Mouse (Mus musculus) testis, adult 2 months (tissue): ENCODE results near the gene Asb7.

Experiments
- CTCF ChIP-seq: fragments of 200-500 bp; IDR thresholded peaks from 2 replicates; pipeline ENCODE4 v1.5.1; 2012; ENCODE audit warnings: low read depth, mild to moderate bottlenecking, inconsistent platforms, low read length, moderate library complexity; ENCODE audit not compliant: control insufficient read depth, insufficient read depth, insufficient replicate concordance
- POLR2A ChIP-seq: fragments of 200-500 bp; IDR thresholded peaks from 2 replicates; pipeline ENCODE4 v1.6.1; 2012; ENCODE audit warnings: low read depth, mild to moderate bottlenecking, inconsistent platforms, low read length, moderate library complexity; ENCODE audit not compliant: control insufficient read depth

DNA sequence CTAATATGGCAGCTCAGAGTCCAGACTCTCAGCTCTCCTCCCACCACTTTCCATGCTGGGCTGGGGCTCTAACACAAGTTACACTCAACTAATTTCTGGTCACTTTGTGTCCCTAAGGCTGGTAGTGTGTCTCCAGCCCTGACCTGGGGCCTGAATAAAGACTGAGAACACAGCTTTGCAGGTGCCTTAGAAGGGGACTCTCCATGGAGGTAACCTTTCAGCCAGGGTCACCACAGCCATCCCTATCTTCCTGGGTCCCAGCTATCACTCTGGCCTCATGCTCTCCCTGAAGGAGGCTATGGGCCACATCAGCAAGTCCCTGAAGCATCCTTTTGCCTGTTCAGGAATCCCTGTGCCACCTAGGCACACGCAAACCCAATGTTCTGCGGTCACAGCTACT, 43.7 kb downstream of the Asb7 start:
- TF ChIP-seq CTCF, result no peak
- no peak for TF ChIP-seq POLR2A
